Mouse (Mus musculus): ENCODE measurements around the gene 2900026A02Rik. TPM values are rescaled to one million over a fixed set of nuclear protein-coding genes. Genes with fewer than 3 reads are reported as not detected.

The 2900026A02Rik gene
- polyA plus RNA-seq, 1 experiment from 2014 or later = 2.0 TPM

- H3K4me3 ChIP-seq (replicated peaks) = peak overlapping the region; percentile 56
- peaks cover 50% of the 10 kb centered on the region for H3K4me1 ChIP-seq (replicated peaks)
- peaks cover 28% of the 10 kb centered on the region for H3K27me3 ChIP-seq
- WGBS (ENCODE audit: insufficient replicate concordance) = 45% methylated on average over 13 of the region's 13 CpGs
- ATAC-seq (ENCODE audit: insufficient read depth) = no peak
- peak overlapping the region; percentile 49; the same call in 1 of the 2 replicates for H3K9ac ChIP-seq
- peak overlapping the region; percentile 74 for H3K4me2 ChIP-seq
- no peaks in the 10 kb centered on the region for H3K36me3 ChIP-seq (replicated peaks)
- peak overlapping the region; percentile 19; the same call in 1 of the 2 replicates for H3K27ac ChIP-seq (replicated peaks)
- no peaks in the 10 kb centered on the region for H3K9me3 ChIP-seq (replicated peaks)
These were observed 84.0 kb downstream of the 2900026A02Rik start for GRCm38 (mm10) chr5:113136951-113137487.

- Histone ChIP-seq H3K4me1 (replicated peaks) (peaks cover 54% of the 10 kb centered on the region), H3K9me3 (replicated peaks) (no peaks in the 10 kb centered on the region), H3K4me2 (peak overlapping the region; percentile 39), H3K27me3 (peaks cover 28% of the 10 kb centered on the region), H3K36me3 (replicated peaks) (no peaks in the 10 kb centered on the region), H3K9ac (no peak overlapping the region), H3K4me3 (replicated peaks) (no peak overlapping the region), H3K27ac (replicated peaks) (no peak overlapping the region)
- 12% methylated on average over 10 of the region's 10 CpGs for WGBS (ENCODE audit: insufficient replicate concordance)
- ATAC-seq (ENCODE audit: insufficient read depth) = no peak
These were observed 85.5 kb downstream of the 2900026A02Rik start for GRCm38 (mm10) chr5:113135513-113135912.

- H3K36me3 ChIP-seq (replicated peaks) = no peaks in the 10 kb centered on the region
- H3K9ac ChIP-seq = no peak overlapping the region
- 67% methylated on average over 19 of the region's 19 CpGs for WGBS (ENCODE audit: insufficient replicate concordance)
- H3K9me3 ChIP-seq (replicated peaks) = no peaks in the 10 kb centered on the region
- no peak for ATAC-seq (ENCODE audit: insufficient read depth)
- no peak overlapping the region for H3K4me2 ChIP-seq
- H3K4me3 ChIP-seq (replicated peaks) = no peak overlapping the region
- H3K27ac ChIP-seq (replicated peaks) = no peak overlapping the region
- peaks cover 27% of the 10 kb centered on the region for H3K27me3 ChIP-seq
- H3K4me1 ChIP-seq (replicated peaks) = peaks cover 50% of the 10 kb centered on the region
These were observed 87.0 kb downstream of the 2900026A02Rik start for GRCm38 (mm10) chr5:113133722-113134710.

DNA sequence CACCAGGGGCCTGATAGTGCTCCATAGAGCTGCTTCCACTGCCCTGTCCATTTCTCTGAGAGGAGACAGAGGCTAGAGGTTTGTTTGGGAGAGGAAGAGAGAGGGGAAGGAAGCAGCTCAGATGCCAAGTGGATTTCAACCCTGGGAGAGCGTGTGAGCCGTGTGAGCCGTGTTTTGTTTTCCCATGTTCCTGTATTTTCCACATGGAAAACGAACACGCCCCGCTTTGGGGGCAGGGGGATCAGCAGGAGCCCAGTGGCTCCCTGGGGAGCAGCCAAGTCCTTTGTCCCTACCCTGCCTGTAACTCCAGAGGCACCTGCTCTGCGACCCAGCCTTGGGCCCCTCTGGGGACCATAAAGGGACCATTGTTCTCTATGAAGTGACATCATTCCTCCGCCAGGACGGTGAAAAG, 88.0 kb downstream of the 2900026A02Rik start:
- peaks cover 42% of the 10 kb centered on the region for H3K4me1 ChIP-seq (replicated peaks)
- peak overlapping the region; percentile 64; the same call in 1 of the 2 replicates for H3K27ac ChIP-seq (replicated peaks)
- no peak overlapping the region for H3K4me2 ChIP-seq
- no peaks in the 10 kb centered on the region for H3K36me3 ChIP-seq (replicated peaks)
- no peak overlapping the region for H3K9ac ChIP-seq
- no peak for ATAC-seq (ENCODE audit: insufficient read depth)
- WGBS (ENCODE audit: insufficient replicate concordance) = 48% methylated on average over 9 of the region's 9 CpGs
- no peaks in the 10 kb centered on the region for H3K9me3 ChIP-seq (replicated peaks)
- no peak overlapping the region for H3K4me3 ChIP-seq (replicated peaks)
- H3K27me3 ChIP-seq = peaks cover 18% of the 10 kb centered on the region

- Histone ChIP-seq H3K4me3 (replicated peaks) (no peak overlapping the region), H3K9me3 (replicated peaks) (no peaks in the 10 kb centered on the region), H3K9ac (no peak overlapping the region), H3K36me3 (replicated peaks) (no peaks in the 10 kb centered on the region), H3K4me1 (replicated peaks) (peaks cover 38% of the 10 kb centered on the region), H3K4me2 (no peak overlapping the region), H3K27me3 (peaks cover 13% of the 10 kb centered on the region), H3K27ac (replicated peaks) (peak overlapping the region; percentile 64; the same call in 1 of the 2 replicates)
- WGBS (ENCODE audit: insufficient replicate concordance) = 30% methylated on average over 13 of the region's 13 CpGs
- ATAC-seq (ENCODE audit: insufficient read depth) = no peak
These were observed 88.4 kb downstream of the 2900026A02Rik start for GRCm38 (mm10) chr5:113132635-113133041.

- H3K9me3 ChIP-seq (replicated peaks) = no peaks in the 10 kb centered on the region
- H3K9ac ChIP-seq = no peak overlapping the region
- no peak for ATAC-seq (ENCODE audit: insufficient read depth)
- no peak overlapping the region for H3K4me3 ChIP-seq (replicated peaks)
- H3K27me3 ChIP-seq = no peaks in the 10 kb centered on the region
- no peak overlapping the region for H3K27ac ChIP-seq (replicated peaks)
- no peaks in the 10 kb centered on the region for H3K36me3 ChIP-seq (replicated peaks)
- H3K4me2 ChIP-seq = no peak overlapping the region
- WGBS (ENCODE audit: insufficient replicate concordance) = 56% methylated on average over 4 of the region's 4 CpGs
- H3K4me1 ChIP-seq (replicated peaks) = peaks cover 12% of the 10 kb centered on the region; the same call in 1 of the 2 replicates
These were observed 92.6 kb downstream of the 2900026A02Rik start for GRCm38 (mm10) chr5:113128426-113128825.

- ATAC-seq (ENCODE audit: insufficient read depth) = no peak
- Histone ChIP-seq H3K27me3 (no peaks in the 10 kb centered on the region), H3K27ac (replicated peaks) (no peak overlapping the region), H3K4me1 (replicated peaks) (peaks cover 18% of the 10 kb centered on the region), H3K9me3 (replicated peaks) (no peaks in the 10 kb centered on the region), H3K9ac (no peak overlapping the region), H3K4me3 (replicated peaks) (no peak overlapping the region), H3K36me3 (replicated peaks) (no peaks in the 10 kb centered on the region), H3K4me2 (no peak overlapping the region)
- 78% methylated on average over 12 of the region's 12 CpGs for WGBS (ENCODE audit: insufficient replicate concordance)
These were observed 94.6 kb downstream of the 2900026A02Rik start for GRCm38 (mm10) chr5:113126476-113126875.

DNA sequence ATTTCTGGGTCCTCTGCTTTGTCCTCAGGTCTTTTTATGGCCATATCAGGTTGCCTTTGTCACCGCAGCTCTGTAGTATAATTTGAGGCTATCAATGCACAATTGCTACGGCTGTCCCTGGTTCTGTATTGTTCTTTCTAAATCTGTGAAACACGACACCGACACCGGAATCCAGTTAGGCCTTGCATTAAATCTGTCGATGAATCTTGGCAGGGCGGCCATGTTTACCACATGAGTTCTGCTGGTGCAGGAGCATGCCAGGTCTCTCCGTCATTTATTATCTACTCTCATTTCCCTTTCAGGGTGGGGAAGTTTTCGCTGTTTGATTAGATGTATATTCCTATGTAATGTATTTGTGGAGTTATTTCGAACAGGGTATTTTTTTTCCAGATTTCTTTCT, 97.3 kb downstream of the 2900026A02Rik start:
- WGBS (ENCODE audit: insufficient replicate concordance) = 65% methylated on average over 10 of the region's 10 CpGs
- H3K4me3 ChIP-seq (replicated peaks) = no peak overlapping the region
- H3K27ac ChIP-seq (replicated peaks) = no peak overlapping the region
- ATAC-seq (ENCODE audit: insufficient read depth) = no peak
- H3K27me3 ChIP-seq = no peaks in the 10 kb centered on the region
- H3K4me1 ChIP-seq (replicated peaks) = peaks cover 42% of the 10 kb centered on the region
- no peak overlapping the region for H3K4me2 ChIP-seq
- H3K9ac ChIP-seq = no peak overlapping the region
- H3K9me3 ChIP-seq (replicated peaks) = no peaks in the 10 kb centered on the region
- H3K36me3 ChIP-seq (replicated peaks) = no peaks in the 10 kb centered on the region

GRCm38 (mm10) chr5:113122326-113123054, 98.5 kb downstream of the 2900026A02Rik start:
- H3K27me3 ChIP-seq = no peaks in the 10 kb centered on the region
- H3K4me1 ChIP-seq (replicated peaks) = peaks cover 52% of the 10 kb centered on the region

DNA sequence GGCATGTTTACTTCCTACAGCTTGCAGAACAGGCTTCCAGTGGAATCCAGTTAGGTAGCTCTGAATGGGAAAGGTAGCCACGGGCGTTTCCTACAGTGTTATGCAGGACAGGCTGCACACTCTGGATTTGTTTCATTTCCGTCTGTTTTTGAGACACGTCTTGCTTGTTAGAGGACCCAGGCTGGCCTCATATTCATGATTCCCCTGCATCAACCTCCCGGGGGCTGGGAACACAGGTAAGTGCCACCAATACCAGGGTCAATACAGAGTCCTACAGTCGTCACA, 99.5 kb downstream of the 2900026A02Rik start:
- 62% methylated on average over 6 of the region's 6 CpGs for WGBS (ENCODE audit: insufficient replicate concordance)
- ATAC-seq (ENCODE audit: insufficient read depth) = no peak
- no peak overlapping the region for H3K4me2 ChIP-seq
- peaks cover 52% of the 10 kb centered on the region for H3K4me1 ChIP-seq (replicated peaks)
- H3K4me3 ChIP-seq (replicated peaks) = no peak overlapping the region
- H3K9ac ChIP-seq = no peak overlapping the region
- H3K9me3 ChIP-seq (replicated peaks) = no peaks in the 10 kb centered on the region
- no peaks in the 10 kb centered on the region for H3K27me3 ChIP-seq
- no peaks in the 10 kb centered on the region for H3K36me3 ChIP-seq (replicated peaks)
- no peak overlapping the region for H3K27ac ChIP-seq (replicated peaks)

More at GRCm38 (mm10) chr5:113122326-113123054, 98.5 kb downstream of the 2900026A02Rik start:
- H3K9ac ChIP-seq = no peak overlapping the region
- no peak overlapping the region for H3K27ac ChIP-seq (replicated peaks)
- H3K4me2 ChIP-seq = no peak overlapping the region
- no peak overlapping the region for H3K4me3 ChIP-seq (replicated peaks)
- ATAC-seq (ENCODE audit: insufficient read depth) = peak; percentile 7; the same call in 1 of the 2 replicates
- H3K36me3 ChIP-seq (replicated peaks) = no peaks in the 10 kb centered on the region
- no peaks in the 10 kb centered on the region for H3K9me3 ChIP-seq (replicated peaks)
- WGBS (ENCODE audit: insufficient replicate concordance) = 25% methylated on average over 12 of the region's 12 CpGs
